Mouse (Mus musculus): ENCODE results near the gene Plch2. TPM values are rescaled to one million over a fixed set of nuclear protein-coding genes. Genes with fewer than 3 reads are reported as not detected.

The Plch2 gene
- polyA plus RNA-seq, 1 experiment from 2014 or later = 4.6 TPM

DNA sequence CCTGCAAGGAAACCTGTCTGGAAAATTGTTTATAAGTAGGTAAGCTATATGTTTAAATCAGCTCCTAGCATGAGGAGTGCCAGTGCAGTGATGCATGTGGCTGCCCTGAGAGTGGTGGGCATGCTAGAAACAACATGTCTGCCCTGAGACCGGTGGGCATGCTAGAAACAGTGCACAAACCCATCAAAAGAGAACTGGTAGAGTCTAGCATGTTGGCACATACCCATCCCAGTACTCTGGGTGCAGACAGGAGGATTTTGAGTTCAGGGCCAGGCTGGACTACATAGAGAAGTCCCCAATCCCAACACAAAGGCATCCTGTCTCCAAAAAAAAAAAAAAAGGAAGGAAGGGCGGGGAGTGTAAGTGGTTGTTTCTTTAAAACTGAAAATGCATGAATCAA lies 121.8 kb downstream of the Plch2 start:
- ATAC-seq = no peak
- WGBS = 80% methylated on average over 2 of the region's 2 CpGs
- Histone ChIP-seq H3K4me2 (replicated peaks; ENCODE audit: low read depth, low read length) (no peak overlapping the region), H3K36me3 (ENCODE audit: insufficient read depth, low read length) (no peaks in the 10 kb centered on the region), H3K9me3 (ENCODE audit: low read length) (no peaks in the 10 kb centered on the region), H3K9ac (replicated peaks; ENCODE audit: low read depth) (no peak overlapping the region), H3K27me3 (replicated peaks; ENCODE audit: insufficient read depth, low read length) (no peaks in the 10 kb centered on the region), H3K4me1 (ENCODE audit: insufficient read depth, low read depth, low read length) (no peaks in the 10 kb centered on the region), H3K27ac (ENCODE audit: low read length) (no peak overlapping the region), H3K4me3 (ENCODE audit: low read depth, low read length) (no peak overlapping the region)
- no peak for TF ChIP-seq EP300 (IDR thresholded peaks at IDR 0.05)
- TF ChIP-seq CTCF (IDR thresholded peaks at IDR 0.05) = no peak
- no peak for DNase-seq (ENCODE audit: low spot score)

DNA sequence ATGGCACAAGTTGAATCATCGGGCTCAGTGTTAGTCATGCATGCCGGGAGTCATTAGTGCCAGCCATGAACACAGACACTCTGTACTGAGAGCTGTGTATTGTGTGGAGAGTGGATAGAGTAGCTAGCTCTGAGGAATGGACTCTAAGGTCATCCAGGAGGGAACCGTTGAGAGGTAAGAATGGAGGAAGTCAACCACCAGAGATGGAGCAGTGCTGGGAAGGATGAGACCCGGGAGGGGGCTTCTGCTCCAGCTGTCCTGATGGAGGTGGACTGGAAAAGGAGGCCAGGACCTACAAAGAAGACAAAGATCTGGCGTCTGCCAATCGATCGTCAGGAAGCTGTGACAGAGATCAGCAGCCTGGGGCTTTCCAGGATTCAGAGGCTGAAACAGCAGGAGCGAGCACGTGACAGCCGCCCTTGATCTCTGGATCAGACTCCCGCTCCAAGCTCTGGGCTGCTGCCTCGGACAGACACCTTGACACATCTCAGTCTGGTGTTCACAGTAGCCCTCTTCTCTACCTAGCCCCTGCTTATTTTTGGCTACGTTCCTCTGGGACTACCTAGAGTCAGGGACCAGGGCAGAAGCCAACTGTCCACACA lies 123.2 kb downstream of the Plch2 start:
- peaks cover 3% of the 10 kb centered on the region; the same call in 1 of the 2 replicates for H3K4me1 ChIP-seq (ENCODE audit: insufficient read depth, low read depth, low read length)
- H3K4me3 ChIP-seq (ENCODE audit: low read depth, low read length) = no peak overlapping the region
- H3K9me3 ChIP-seq (ENCODE audit: low read length) = no peaks in the 10 kb centered on the region
- no peak overlapping the region for H3K9ac ChIP-seq (replicated peaks; ENCODE audit: low read depth)
- ATAC-seq = no peak
- no peak overlapping the region for H3K4me2 ChIP-seq (replicated peaks; ENCODE audit: low read depth, low read length)
- DNase-seq (ENCODE audit: low spot score) = no peak
- H3K27ac ChIP-seq (ENCODE audit: low read length) = no peak overlapping the region
- no peaks in the 10 kb centered on the region for H3K36me3 ChIP-seq (ENCODE audit: insufficient read depth, low read length)
- no peak for TF ChIP-seq CTCF (IDR thresholded peaks at IDR 0.05)
- TF ChIP-seq EP300 (IDR thresholded peaks at IDR 0.05) = no peak
- WGBS = 50% methylated on average over 13 of the region's 13 CpGs
- no peaks in the 10 kb centered on the region for H3K27me3 ChIP-seq (replicated peaks; ENCODE audit: insufficient read depth, low read length)

Other genes with a start within 250 kb of the Plch2 start
- gene Ttc34, start 219.3 kb downstream of the Plch2 start, polyA plus RNA-seq (2015; fragmentation: Nextera tagmentation; extraction: Ambion mirVana) = 0.54 and 0.56 TPM in 2 replicates
- 0.06 and 0.07 TPM in 2 replicates for gene Mmel1, start 187.2 kb downstream of the Plch2 start, polyA plus RNA-seq (2015; fragmentation: Nextera tagmentation; extraction: Ambion mirVana)
- 16.8 and 18.9 TPM in 2 replicates for gene Fam213b, start 157.6 kb downstream of the Plch2 start, polyA plus RNA-seq (2015; fragmentation: Nextera tagmentation; extraction: Ambion mirVana)
- 1.5 and 2.1 TPM in 2 replicates for gene Tnfrsf14, start 128.2 kb downstream of the Plch2 start, polyA plus RNA-seq (2015; fragmentation: Nextera tagmentation; extraction: Ambion mirVana)
- 0.10 TPM in 1 of 2 replicates, not detected in the other for gene Hes5, start 95.9 kb downstream of the Plch2 start, polyA plus RNA-seq (2015; fragmentation: Nextera tagmentation; extraction: Ambion mirVana)
- 20.5 and 23.0 TPM in 2 replicates for gene Pank4, start 92.7 kb downstream of the Plch2 start, polyA plus RNA-seq (2015; fragmentation: Nextera tagmentation; extraction: Ambion mirVana)
- gene Pex10, start 10.2 kb upstream of the Plch2 start, polyA plus RNA-seq (2015; fragmentation: Nextera tagmentation; extraction: Ambion mirVana) = 17.5 and 19.4 TPM in 2 replicates
- gene Rer1, start 29.6 kb upstream of the Plch2 start, polyA plus RNA-seq (2015; fragmentation: Nextera tagmentation; extraction: Ambion mirVana) = 156 and 157 TPM in 2 replicates
- 6.2 and 9.4 TPM in 2 replicates for gene Morn1, start 29.8 kb upstream of the Plch2 start, polyA plus RNA-seq (2015; fragmentation: Nextera tagmentation; extraction: Ambion mirVana)
- gene Ski, start 165.8 kb upstream of the Plch2 start, polyA plus RNA-seq (2015; fragmentation: Nextera tagmentation; extraction: Ambion mirVana) = 22.6 and 23.2 TPM in 2 replicates
- 61.4 and 66.6 TPM in 2 replicates for gene Faap20, start 193.0 kb upstream of the Plch2 start, polyA plus RNA-seq (2015; fragmentation: Nextera tagmentation; extraction: Ambion mirVana)

All from lung, postnatal 0 days (tissue).